Mouse (Mus musculus) spleen, postnatal 36 days (tissue): ENCODE measurements around the gene Otx1.

Experiments used
- DNase-seq, 2 experiments: peaks; one replicate each; pipeline ENCODE4 v3.0.0; 2022; ENCODE audit warnings: low spot score in 2 of 2, mixed read lengths in 1 of 2

Otx1 gene

DNA sequence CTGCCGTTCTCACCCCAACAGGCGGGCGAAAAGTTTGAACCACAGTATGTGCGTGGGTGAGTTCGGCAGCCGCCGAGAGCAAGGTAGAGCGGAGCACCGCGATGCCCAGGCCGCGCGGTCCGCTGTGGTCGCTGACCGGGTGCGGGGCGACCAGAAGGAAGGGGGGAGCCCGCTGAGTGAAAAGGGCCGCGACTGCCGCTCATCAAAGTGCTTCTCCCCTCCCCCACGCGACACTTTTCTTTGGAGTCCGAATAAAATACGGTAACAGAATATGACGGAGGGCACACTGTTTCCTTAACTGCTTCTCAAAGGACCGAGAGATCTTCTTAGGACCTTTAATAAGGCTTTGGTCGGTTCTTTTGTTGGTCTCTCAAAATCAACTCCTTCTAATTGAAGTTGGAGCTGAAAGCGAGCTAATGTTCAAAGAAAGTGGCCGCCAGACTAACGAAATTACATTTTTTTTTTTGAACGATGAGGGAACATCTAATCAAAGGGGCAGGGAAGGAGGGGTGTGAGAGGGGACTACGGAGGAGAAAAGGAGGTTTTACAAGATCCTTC is at the start of gene Otx1:
Otx1 (minus strand) TSS at position 115 of the 558 bp plus-strand sequence.
- no peak for DNase-seq

DNA sequence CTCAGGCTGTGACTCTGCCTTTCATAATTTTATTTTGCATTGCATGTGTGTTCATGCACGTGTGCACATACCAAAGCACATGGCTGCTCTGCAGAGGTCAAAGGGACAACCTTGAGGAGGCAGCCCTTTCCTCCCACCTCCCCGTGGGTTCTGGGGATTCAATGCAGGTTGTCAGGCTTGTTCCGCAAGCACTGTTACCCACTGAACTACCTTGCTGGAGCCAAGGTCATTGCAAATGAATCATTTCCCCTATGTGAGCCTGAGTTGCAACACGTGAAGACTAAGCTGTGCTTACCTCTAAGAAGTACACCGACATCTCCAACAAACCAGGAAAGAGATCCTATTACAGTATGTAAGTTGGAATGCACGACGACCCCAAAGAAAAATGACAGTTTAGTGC is 48.2 kb upstream of the Otx1 start:
- no peak for DNase-seq

DNA sequence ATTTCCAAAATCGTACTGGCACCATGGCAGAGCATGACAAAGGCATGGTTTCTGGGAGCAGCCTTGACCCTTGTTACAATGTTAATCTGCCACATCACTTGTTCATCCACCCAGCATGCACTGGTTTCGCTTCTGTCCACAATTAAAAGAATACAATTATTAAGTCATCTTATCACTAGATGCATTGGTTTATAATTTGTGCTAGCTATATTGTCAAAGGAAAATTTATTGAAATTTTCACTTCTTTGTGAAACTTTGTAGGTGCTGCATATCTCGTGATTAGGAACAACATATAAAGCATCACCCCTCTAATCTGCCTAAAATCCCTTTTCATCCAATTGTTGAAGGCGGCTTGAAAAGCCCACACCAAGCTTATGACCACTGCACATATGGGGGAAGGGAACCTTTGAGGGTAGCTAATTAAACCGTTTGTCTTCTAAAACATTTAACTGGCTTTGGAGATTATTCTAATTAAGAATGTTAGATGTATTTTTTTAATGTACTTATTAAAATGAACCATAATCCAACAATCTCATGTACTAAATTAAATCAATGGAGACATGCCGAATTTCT is 37.2 kb upstream of the Otx1 start:
- no peak for DNase-seq

DNA sequence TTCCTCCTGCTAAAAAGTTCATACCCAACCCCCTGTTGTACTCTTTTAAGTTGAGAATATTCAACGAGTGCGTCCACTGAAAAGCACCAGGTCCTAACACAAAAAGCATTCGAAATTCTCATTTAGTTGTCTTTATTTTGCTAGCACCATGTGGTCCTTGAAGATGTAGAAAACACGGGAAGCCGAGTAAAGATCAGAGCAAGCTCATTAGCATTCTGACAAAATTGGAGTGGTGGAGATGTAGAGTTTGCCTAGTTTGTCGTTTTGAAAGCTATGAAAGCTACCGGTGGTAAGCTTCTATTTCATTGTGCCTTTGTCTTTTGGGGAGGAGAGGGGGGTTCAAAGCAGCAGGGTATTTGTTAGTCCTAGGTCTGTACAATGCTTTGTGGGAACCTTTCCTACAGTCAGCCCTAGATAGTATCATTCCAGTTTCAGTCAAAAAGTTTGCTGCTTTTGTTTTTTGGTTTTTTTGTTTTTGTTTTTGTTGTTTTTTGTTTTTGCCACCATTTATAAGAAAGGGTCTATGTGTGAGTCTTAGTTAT is 31.9 kb upstream of the Otx1 start:
- no peak for DNase-seq

DNA sequence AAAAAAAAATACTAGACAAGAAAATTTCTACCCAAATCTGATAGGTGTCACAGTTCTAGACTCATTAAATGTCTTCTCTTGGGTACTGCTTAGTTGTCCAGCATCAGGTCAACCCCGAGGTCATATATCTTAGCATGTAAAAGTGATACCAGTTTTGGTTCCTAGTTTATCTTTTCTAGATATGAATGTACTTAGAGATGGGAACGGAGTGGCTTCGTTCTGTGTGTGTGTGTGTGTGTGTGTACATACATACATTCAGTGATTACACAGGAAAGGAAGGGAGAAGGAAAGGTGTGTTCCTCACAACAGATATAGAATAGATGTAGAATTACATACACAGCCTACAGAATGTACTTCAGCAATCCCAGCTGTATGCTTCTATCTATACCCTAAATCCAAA is 30.9 kb upstream of the Otx1 start:
- no peak for DNase-seq

DNA sequence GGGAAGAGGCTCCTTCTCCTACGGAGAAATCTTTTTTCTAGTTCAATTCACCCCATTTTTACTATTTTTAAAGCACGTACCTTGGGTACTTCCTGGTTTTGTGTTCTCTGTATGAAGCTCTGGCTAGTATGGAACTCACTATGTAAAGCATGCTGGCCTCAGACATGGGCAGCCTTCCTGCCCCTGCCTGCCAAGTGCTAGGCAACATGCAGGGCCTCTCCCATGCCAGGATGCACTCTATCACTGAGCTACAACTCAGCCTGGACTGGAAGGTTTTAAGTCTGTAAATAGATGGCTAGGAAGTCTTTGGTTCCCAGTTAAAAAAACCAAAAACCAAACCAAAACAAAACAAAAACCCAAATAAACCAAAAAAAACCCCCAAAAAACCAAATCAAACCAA is 17.9 kb upstream of the Otx1 start:
- no peak for DNase-seq

DNA sequence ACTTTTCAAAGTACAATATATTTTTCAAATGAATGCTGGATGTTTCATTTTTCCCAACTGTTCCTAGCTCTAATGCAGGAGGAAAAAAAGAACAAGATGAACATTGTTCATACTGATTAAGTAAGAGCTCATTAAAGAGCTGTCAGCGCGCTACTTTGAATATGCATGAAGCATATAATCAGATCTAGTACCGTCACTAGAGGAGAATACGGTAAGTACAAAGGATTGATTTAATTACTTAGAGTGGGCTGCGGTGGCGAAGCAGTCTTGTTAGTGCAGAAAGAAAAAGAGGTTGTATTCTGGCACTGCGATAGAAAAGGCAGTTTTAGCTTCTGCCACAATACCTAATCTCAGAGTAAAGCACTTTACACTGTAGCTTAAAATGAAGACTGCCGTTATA is 14.7 kb upstream of the Otx1 start:
- DNase-seq, result no peak

DNA sequence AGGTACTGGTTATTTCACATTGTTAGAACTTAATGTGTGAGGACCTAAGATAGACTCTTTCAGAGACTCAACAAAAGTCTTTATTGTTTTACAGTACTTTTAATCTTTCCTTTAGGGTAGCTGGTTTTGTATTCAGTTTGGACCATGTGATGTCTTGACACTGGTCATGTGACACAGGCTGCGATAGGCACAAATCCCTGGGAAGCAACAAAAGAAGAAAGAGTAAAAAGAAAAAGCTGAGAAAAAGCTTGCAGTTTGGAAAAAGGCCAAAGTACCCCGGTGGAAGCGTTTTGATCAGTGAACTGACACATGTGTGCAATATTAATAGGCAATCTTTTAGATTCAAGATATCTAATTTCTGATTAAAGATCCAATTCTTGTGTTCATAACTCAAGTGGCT is 13.6 kb upstream of the Otx1 start:
- DNase-seq, result no peak

DNA sequence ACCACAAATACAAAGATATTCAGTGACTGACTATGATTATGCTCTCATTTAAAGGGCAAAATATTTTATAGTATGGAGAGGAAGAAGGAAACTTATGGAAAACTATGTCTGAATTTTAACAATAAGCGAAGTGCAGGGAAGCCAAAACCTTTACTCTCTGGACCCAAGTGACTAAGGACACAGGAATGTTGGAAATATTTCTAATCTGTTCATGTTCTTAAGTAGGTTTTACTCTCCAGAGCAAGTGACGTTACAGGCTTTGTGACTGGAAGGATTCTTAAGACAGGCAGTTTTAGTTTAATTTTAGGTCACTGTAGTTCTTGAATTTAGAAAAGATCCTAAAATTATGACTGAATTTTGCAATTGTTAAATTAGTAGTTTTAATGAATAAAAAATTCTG is 6.1 kb upstream of the Otx1 start:
- DNase-seq, result no peak

DNA sequence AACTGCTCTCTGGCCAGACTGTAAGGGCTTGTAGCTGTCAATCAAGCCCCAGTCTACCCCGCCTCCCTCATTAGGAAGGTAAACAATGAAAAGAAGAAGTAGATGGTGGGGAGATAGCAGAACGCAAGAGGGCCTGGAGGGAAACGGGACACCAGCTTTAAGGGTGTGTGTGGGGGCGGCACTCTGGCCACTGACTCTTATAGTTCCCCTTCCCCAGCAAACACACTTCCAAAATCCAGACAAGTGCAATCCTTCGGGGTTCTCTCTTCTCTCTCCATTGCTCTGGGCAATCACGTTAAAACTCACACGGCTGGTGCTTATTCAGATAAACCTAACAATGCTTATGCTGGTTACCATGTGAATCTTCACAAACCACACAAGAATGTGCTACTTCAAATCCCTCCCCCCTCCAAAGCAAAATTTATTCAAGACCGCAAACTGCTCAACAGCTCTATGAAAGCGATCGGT is 5.5 kb upstream of the Otx1 start:
- DNase-seq, result peak; percentile 37 to 41

DNA sequence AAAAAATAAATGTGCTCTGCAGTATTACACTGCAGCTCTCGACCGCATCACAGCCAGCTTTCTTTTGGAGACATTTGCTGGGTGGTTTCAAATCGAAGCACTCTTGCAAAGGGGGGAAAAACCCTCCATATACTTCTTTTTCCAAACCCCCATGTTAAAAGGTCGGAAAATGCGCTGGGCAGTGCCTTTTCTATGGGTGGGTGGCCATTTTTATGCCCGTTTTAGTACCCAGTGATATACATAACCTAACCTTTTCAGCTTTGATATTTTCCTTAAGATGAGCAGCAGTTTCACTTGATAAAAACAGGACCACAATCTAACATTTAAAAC is 5.0 kb upstream of the Otx1 start:
- DNase-seq, result no peak

DNA sequence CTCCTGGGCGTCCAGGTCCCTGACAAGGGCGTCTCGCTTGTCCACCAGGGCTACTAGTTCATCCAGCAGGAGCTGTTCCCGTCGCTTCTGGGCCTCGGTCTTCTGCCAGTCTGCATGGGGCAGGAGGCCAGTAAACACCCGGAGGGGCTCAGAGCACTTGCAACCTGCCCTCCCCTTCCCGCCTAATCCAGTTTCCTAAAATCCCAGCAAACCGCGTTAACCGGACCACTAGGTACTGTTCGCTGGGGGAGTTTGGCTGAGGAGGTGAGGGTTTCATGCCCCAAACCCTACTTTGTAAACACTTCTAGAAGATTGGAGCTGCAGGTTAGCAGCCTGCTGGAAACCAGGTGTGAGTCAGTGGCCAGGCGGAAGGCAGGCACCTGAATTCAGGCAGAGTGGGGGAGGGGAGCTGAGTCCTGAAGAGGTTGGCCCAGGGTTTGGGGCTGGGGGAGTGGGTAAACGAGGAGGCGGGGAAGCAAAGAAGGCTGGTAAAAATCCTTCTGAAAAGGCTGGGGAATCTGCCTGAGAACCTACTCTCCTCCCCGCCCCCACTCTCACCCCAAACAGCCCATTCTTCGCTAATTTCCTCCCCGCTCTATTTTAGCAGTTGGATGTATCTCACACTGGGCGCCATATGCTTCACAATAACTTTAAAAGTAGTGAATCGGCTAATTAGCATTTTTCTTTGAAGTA is 4.5 kb upstream of the Otx1 start:
- DNase-seq, result no peak

DNA sequence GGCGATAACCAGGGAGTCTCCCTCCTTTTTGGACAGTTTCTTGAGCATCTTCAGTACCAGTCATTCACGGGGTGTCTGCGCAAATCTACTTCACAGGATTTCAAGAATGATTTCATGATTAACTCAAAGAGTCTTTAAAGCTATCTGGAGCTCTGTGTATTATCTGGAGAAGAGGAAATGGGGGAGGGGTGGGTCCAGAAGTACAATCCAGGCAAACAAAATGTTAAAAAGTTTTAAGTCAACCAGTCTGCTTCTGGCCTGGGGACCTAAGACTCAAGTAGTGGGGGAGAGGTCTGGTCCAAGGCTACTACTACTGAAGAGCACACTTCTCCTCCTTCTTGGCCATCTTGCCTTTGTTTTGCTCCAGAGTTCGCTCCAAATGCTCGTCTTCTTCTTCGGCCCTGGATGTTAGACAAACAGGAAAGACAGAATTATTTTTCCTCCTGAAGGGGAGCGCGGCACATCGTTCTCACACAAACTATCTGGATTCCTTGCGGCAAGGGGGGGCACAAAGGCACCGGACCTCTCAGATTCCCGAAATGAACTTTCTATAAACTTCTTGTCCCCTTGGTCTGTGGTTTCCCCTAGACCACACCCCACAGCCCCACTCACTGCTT is 3.9 kb upstream of the Otx1 start:
- DNase-seq, result no peak

DNA sequence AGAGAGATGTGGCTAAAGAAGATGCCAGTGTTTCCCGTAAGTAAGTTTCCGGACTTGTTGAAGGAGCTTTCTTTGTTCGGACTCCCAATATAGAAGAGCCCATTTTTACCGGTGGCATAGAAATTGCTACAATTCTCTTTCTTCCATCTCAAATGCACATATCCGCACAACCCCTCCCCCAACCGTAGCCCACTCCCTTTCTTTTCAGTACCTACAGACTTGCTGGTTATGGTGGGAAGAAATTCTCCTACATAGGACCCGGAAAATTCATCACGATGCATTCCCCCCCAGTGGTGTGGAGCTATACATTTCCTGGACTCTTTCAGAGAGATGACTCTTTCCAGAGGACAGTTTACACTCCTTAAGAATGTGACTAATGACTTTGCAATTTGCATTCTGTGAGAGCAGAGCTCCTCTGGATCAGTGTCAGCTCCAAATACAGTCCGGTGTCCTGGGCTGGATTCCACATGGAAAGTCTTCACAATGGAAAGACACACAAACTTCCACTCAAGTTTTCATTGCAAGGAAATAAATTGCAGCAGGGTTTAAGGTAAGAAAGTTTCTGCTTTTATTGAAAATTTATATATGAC is 2.7 kb upstream of the Otx1 start:
- no peak for DNase-seq

DNA sequence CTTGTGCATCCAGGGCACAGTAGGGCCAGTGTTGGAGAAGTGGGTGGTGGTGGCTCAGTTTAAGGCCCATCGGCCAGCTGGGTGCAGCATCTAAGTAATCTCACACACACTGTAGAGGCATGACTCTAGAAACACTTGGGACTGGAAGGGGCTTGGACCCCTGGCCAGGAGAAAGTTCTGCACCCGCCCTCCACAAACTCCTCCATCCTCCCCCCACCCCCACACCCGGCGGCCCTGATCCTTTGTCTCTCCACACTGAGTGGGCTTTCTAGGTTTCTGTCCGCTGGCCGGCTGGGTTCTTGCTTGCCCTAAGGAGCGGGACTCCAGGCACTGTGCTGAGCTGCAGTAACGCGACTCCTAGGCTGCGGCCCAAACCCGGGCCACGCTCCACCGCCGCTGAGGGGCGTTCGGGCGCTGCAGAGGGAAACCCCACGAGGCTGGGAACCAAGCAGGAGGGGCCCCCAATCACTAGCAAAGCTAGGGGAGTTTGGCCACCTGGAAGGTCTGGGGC is 1.7 kb upstream of the Otx1 start:
- no peak for DNase-seq

DNA sequence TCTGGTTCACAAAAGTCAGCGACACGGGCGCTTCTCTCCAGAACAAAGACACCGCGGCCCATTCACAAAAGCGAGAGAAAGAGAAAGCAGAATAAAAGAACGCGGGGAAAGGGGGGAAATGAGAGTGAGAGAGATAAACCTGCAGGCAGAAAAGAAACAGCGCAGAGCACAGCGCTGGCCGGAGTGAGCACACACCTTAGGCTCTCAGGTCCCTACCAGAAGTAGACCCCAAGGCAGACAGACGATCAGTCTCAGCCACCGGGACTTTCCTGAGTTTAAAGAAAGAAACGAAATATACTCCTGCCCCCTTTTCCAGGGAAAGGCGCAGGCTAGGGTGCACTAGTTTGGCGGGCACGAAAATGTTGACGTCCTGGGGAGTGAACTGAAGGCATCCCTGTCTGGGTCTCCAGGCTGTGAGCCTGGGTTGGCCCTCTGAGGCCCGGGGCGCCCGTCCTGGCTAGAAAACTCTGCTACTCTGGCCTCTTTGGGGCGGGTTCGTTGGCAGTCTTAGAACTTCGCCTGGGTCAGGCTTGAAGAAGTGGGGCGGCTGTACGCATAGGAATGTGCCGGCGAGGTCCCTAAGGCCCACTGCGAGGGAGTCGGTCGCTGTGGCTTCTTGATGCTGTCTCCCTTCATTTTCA is 764 bp upstream of the Otx1 start:
- no peak for DNase-seq

DNA sequence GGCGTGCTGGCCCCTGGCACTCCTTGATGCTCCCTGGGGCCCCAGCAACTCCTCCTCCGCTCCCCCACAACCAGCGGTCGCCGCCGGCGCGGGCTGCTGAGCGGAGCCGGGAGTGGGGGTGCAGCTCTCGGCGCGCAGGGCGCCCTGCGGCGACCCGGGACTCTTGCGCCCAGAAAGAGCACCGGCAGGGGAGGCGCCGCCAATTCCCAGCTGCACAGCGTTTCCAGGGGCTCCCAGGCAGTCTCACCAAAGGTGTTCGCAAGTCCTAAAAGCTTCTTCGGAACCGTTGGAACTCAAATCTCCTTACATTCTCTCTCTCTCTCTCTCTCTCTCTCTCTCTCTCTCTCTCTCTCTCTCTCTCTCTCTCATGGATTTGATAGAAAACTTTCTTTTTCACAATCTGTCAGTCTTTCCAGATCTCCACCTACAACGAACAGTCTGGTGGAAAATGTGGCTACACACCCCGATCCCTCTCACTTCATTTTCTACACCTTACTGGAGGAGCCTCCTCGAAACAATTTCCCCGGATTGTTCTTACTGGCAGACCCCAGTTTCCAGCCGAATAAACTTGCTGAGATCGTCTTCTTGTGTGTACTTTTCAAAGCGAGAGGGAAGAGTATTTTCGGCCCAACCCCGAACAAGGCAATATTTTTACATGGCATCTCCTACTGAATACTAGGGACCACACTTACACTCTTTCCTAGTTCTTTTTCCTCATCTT is 475 bp downstream of the Otx1 start:
- no peak for DNase-seq

DNA sequence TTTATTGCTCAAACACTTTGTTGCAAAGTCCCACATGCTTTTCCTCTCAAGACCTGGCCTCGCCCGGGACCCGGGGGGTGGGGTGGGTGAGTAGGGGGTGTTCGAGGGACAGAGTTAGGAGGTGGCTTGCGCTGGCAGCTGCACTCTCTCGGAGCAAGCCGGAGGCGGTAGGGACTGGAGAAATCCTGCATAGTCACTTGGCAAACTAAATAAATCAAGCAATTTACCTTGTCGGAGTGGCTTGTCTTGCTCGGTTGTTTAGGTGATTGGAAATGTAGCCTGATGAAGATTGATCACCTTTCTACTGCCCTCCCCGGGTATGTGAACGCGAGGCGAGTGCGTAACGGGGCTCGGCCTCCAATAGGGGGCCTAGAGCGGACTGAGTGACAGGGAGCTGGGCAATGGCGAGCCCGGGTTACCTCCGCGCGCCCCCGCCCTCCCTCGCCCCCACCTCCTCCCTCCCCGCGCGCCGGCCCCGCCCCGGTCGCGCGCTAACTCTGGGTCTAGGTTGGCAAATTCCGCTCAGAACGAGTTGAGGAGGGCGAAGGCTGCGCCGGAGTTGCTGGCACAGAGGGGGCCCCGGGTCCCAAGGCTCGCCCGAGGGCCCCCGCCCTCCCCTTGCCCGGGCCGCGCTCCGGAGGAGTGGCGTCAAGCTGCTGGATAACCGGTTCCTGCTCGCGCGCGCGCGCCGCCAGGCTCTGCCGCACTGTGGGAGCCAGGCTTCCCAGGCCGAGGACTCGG is 1.2 kb downstream of the Otx1 start:
- DNase-seq, result no peak

DNA sequence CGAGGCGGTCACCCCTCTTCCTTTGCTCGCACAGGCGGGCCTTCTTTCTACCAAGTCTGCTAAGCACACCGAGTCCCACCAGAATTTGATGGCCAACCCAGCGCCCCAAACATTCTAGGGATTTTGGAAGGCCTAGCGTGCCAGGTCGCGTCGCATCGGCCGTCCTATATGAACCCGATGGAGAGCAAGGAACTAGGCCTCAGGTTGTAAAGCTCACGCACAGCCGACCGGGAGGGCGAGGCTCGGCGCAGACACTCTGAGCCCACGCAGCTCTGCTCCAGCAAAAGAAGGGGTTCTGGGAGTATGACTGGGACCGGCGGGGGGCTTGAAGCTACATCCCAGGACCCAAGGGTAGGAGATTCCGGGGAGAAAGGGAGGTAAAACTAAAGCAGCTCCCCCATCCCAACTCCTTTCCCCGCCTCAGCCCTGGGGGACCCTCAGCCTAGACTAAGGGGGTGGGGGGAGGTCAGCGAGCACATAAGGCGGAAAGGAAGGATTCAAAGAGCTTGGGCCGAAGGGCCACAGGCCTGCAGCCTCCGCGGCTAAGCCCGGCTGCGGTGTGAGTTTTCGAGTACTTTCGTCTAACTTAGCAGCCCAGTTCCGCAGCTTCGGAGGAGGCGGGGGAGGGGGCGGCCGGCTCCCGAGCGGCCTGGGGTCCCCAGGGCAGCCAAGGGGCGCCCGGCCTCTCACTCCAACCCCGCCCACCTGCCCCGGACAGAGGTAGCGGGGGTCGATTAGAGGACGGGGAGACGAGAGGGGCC is 2.2 kb downstream of the Otx1 start:
- DNase-seq, result no peak
